Mouse (Mus musculus): ENCODE measurements around the gene Gjb6. TPM values are rescaled to one million over a fixed set of nuclear protein-coding genes. Genes with fewer than 3 reads are reported as not detected.
A peak's percentile ranks its signal among the peaks of the same experiment; 100 is the strongest.

Gene Gjb6
- total and polyA plus RNA-seq, 3 experiments = not detected

DNA sequence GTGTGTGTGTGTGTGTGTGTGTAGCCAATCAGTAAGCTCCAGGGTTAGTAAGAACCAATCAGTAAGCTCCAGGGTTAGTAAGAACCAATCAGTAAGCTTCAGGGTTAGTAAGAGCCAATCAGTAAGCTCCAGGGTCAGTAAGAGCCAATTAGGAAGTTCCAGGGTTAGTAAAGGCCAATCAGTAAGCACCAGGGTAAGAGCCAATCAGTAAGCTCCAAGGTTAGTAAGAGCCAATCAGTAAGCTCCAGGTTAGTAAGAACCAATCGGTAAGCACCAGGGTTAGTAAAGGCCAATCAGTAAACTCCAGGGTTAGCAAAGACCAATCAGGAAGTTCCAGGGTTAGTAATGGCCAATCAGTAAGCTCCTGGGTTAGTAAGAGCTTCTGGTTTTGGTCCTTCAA lies 50.5 kb downstream of the Gjb6 start:
- Histone ChIP-seq H3K4me3 (replicated peaks in 1 of 3; ENCODE audit: low read depth in 2 of 3, low read length in 2 of 3, poor library complexity in 1 of 3) (no peak overlapping the region), H3K36me3 (replicated peaks in 1 of 2; ENCODE audit: control insufficient read depth in 1 of 2, insufficient read depth in 1 of 2, low read length in 1 of 2) (no peaks in the 10 kb centered on the region), H3K9ac (ENCODE audit: insufficient read depth, low read depth) (no peak overlapping the region), H3K27ac (ENCODE audit: insufficient read depth, low read depth) (no peak overlapping the region), H3K9me3 (replicated peaks; ENCODE audit: low read length) (no peaks in the 10 kb centered on the region), H3K79me2 (replicated peaks; ENCODE audit: control insufficient read depth, extremely low read depth, insufficient read depth, poor library complexity, severe bottlenecking) (no peaks in the 10 kb centered on the region), H3K4me2 (ENCODE audit: insufficient read depth, low read depth, poor library complexity, severe bottlenecking) (no peak overlapping the region), H3K4me1 (ENCODE audit: control insufficient read depth in 1 of 2, insufficient read depth in 2 of 2) (no peaks in the 10 kb centered on the region), H3K27me3 (replicated peaks) (no peaks in the 10 kb centered on the region)
- in situ Hi-C loops (cut with MboI; ENCODE audit: low pct_ligation_motif_present, low pct_unique_long_range_greater_than_20kb, low sequenced_read_pairs) (no loop called here), dilution Hi-C loops (cut with MboI; ENCODE audit: extremely low pct_ligation_motif_present, extremely low pct_unique_long_range_greater_than_20kb, low sequenced_read_pairs) (no loop called here)
- TF ChIP-seq USF2 (conservative IDR thresholded peaks at IDR 0.05; ENCODE audit: low read depth, low read length) (no peak), TCF12 (IDR thresholded peaks at IDR 0.05; ENCODE audit: low read depth, low read length) (no peak), POLR2AphosphoS2 (IDR thresholded peaks at IDR 0.05; ENCODE audit: low read depth, low read length) (no peak), POLR2A (IDR thresholded peaks at IDR 0.05; ENCODE audit: low read depth, low read length) (no peak), MYC (IDR thresholded peaks at IDR 0.05; ENCODE audit: low read depth, low read length) (no peak), KAT2A (IDR thresholded peaks at IDR 0.05; ENCODE audit: insufficient replicate concordance, low read length) (no peak), NRF1 (IDR thresholded peaks at IDR 0.05; ENCODE audit: low read depth, low read length) (no peak), RAD21 (IDR thresholded peaks at IDR 0.05; ENCODE audit: low read depth, low read length) (no peak), E2F4 (IDR thresholded peaks at IDR 0.05; ENCODE audit: insufficient replicate concordance, low read depth, low read length) (no peak), MAFK (IDR thresholded peaks at IDR 0.05; ENCODE audit: insufficient replicate concordance, low read length) (no peak), TBP (conservative IDR thresholded peaks at IDR 0.05; ENCODE audit: low read depth, low read length) (no peak), ETS1 (conservative IDR thresholded peaks at IDR 0.05; ENCODE audit: low read depth, low read length) (no peak), USF1 (IDR thresholded peaks at IDR 0.05; ENCODE audit: low read depth, low read length) (no peak), CTCF (conservative IDR thresholded peaks at IDR 0.05 in 1 of 2, IDR thresholded peaks at IDR 0.05 in 1 of 2; ENCODE audit: low read depth in 2 of 2, low read length in 2 of 2) (no peak), ZMIZ1 (IDR thresholded peaks at IDR 0.05; ENCODE audit: low read depth, low read length) (no peak), BHLHE40 (IDR thresholded peaks at IDR 0.05; ENCODE audit: low read depth, low read length) (no peak), ZKSCAN1 (IDR thresholded peaks at IDR 0.05; ENCODE audit: borderline replicate concordance, low read depth, low read length) (no peak), ELF1 (IDR thresholded peaks at IDR 0.05; ENCODE audit: low read depth, low read length) (no peak)
- no peak for DNase-seq (ENCODE audit: extremely low read depth)

DNA sequence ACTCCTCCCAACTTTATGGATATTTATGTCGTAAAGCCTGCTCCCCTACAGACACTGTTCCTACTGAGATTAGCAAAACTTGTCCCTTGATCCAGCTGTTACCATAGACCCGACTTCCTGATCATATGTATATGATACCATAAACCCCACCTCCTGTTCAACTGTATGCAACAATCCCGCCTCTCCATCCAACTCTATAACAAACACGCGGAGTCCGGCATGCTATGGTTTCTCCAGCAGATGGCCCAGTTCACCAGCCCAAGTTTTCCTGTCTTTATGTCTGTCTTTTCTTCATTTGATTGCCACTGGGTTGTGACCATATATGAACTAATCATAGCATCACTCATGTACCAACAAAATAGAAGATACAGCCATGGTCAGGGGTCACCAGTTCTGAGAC lies 57.9 kb downstream of the Gjb6 start:
- H3K27ac ChIP-seq (ENCODE audit: insufficient read depth, low read depth) = no peak overlapping the region
- DNase-seq (ENCODE audit: extremely low read depth) = no peak
- TF ChIP-seq PAX5 (IDR thresholded peaks at IDR 0.05; ENCODE audit: low read length) (no peak), GABPA (IDR thresholded peaks at IDR 0.05; ENCODE audit: insufficient replicate concordance, low read depth, low read length) (no peak), CTCF (conservative IDR thresholded peaks at IDR 0.05 in 1 of 2, IDR thresholded peaks at IDR 0.05 in 1 of 2; ENCODE audit: low read depth in 2 of 2, low read length in 2 of 2) (0 out of 4 replicates have a peak, but pooled peaks of 1 of the 2 experiments have one; percentile 16), ZC3H11A (IDR thresholded peaks at IDR 0.05; ENCODE audit: low read depth, low read length) (no peak)
- no peak overlapping the region for H3K4me3 ChIP-seq (replicated peaks in 1 of 3; ENCODE audit: low read depth in 2 of 3, low read length in 2 of 3, poor library complexity in 1 of 3)
- no peaks in the 10 kb centered on the region for H3K4me1 ChIP-seq (ENCODE audit: control insufficient read depth in 1 of 2, insufficient read depth in 2 of 2)
- H3K9me3 ChIP-seq (replicated peaks; ENCODE audit: low read length) = no peaks in the 10 kb centered on the region
- no peak overlapping the region for H3K4me2 ChIP-seq (ENCODE audit: insufficient read depth, low read depth, poor library complexity, severe bottlenecking)
- H3K27me3 ChIP-seq (replicated peaks) = no peaks in the 10 kb centered on the region
- dilution Hi-C loops (cut with MboI; ENCODE audit: extremely low pct_ligation_motif_present, extremely low pct_unique_long_range_greater_than_20kb, low sequenced_read_pairs) (no loop called here), in situ Hi-C loops (cut with MboI; ENCODE audit: low pct_ligation_motif_present, low pct_unique_long_range_greater_than_20kb, low sequenced_read_pairs) (no loop called here)
- H3K79me2 ChIP-seq (replicated peaks; ENCODE audit: control insufficient read depth, extremely low read depth, insufficient read depth, poor library complexity, severe bottlenecking) = no peaks in the 10 kb centered on the region
- H3K9ac ChIP-seq (ENCODE audit: insufficient read depth, low read depth) = no peak overlapping the region
- no peaks in the 10 kb centered on the region for H3K36me3 ChIP-seq (replicated peaks in 1 of 2; ENCODE audit: control insufficient read depth in 1 of 2, insufficient read depth in 1 of 2, low read length in 1 of 2)

Other genes with a start within 250 kb of the Gjb6 start
- gene Zmym2, start 247.0 kb downstream of the Gjb6 start, total RNA-seq (2012; rRNA removed) = 13.4 and 15.1 TPM in 2 replicates
- 21.1 and 23.0 TPM in 2 replicates for gene Zmym2, start 247.0 kb downstream of the Gjb6 start, total RNA-seq (2014; rRNA removed)
- gene Zmym2, start 247.0 kb downstream of the Gjb6 start, polyA plus RNA-seq (2012; ENCODE audit: insufficient read length, low read depth) = 34.9 and 40.5 TPM in 2 replicates
- gene Gja3, start 75.5 kb downstream of the Gjb6 start, total RNA-seq (2012; rRNA removed) = not detected in 2 replicates
- gene Gja3, start 75.5 kb downstream of the Gjb6 start, total RNA-seq (2014; rRNA removed) = not detected in 2 replicates
- not detected in 2 replicates for gene Gja3, start 75.5 kb downstream of the Gjb6 start, polyA plus RNA-seq (2012; ENCODE audit: insufficient read length, low read depth)
- gene Gjb2, start 28.9 kb downstream of the Gjb6 start, total RNA-seq (2012; rRNA removed) = not detected in 2 replicates
- not detected in 2 replicates for gene Gjb2, start 28.9 kb downstream of the Gjb6 start, total RNA-seq (2014; rRNA removed)
- gene Gjb2, start 28.9 kb downstream of the Gjb6 start, polyA plus RNA-seq (2012; ENCODE audit: insufficient read length, low read depth) = not detected in 2 replicates
- not detected in 2 replicates for gene Gm4491, start 17.7 kb downstream of the Gjb6 start, total RNA-seq (2012; rRNA removed)
- not detected in 2 replicates for gene Gm4491, start 17.7 kb downstream of the Gjb6 start, total RNA-seq (2014; rRNA removed)
- not detected in 2 replicates for gene Gm4491, start 17.7 kb downstream of the Gjb6 start, polyA plus RNA-seq (2012; ENCODE audit: insufficient read length, low read depth)

Data from CH12.LX (cell line).